Mouse (Mus musculus): Measurements from ENCODE around the gene Tnrc18.

The Tnrc18 gene

DNA sequence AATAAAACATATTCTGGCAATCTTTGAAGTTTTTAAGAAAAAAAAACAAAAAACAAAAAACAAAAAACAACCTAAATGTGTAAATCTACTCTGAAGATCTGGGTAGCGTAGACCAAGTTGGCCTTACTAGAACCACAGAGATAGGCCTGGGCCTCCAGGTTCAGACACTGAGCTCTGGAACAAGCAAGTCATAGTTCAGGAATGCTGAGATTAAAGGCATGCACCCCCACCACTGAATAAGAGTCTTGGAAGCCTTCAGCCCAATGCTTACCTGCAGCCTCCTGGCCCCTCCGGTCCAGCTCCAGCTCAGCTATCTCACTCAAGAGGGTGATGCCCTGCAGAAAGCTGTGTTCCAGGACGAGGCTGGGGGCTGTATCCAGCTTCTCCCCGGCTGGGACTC lies 46.4 kb downstream of the Tnrc18 start:
- DNase-seq: no peak

DNA sequence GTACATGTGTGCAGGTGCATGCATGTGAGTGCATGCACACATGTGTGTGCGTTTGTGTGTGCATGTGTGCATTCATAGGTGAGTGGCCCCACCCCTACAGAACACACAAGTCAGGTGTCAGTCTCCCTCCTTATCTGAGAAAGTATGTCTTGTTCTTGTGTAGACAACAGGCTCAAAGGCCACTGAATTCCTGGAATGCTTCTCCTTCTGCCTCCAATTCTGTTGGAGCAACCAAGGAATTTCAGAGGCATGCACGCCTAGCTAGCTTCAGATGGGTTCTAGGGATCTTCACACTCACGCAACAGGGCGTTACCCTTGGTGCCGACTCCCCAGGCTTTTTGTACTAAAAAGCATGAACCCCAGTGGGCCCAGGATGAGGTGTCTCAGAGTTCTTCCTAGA lies 47.8 kb downstream of the Tnrc18 start:
- no peak for DNase-seq

DNA sequence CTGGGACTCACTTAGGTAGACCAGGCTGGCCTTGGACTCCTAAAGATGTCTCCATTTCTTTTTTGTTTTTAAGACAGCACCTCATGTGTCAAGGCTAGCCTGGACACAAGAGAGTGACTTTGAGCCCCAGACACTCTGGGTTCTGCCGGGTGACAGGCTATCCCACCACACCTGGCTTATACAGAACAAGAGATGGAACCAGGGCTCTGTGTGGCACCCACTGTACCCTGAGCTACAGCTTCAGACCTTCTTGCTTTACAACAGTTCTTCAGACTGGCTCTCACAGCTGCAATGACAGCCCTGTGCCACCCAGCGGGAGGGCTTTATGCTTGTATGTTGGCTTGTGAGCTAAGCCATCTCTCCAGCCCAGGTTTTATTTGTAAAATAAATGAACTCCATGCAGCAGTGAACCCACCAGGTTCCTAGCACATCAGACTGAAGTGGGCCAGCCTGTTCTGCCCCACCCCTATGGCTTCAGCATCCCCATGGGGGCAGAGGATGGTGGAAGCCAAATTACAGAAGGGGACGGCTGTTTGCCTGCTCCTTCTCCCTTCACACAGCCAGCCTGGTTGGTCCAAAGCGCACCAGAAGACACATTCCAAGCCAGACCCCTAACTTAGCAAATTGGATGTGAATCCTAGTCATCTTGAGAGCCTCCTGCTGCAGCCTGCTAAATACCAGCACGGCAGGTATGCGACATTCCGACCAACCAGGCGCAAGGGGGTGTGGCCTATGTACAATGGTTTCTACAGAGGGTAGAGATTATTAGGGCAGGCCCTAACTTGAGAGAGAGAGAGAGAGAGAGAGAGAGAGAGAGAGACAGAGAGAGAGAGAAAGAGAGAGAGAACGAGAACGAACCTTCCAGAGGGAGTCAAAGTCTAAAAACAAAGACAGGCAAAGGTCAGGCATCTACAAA lies 48.9 kb downstream of the Tnrc18 start:
- no peak for DNase-seq

DNA sequence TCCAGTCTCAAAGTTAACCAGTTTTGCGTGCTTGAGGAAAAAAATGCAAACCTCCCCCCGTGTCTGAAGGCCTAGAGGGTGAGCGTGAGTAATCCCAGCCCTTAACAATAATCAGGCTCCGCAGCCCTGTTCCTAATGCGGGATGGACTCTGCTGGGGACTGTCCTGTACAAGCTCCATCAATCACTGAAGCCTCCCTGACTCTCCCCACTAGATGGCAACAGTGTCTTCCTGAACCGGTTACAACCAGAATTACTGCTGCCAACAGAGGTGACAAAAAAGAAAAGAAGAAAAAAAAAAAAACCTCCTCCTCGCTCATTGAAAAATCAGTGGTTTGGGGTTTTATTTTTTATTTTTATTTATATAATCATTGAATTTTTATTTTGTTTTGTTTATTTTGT lies 49.5 kb downstream of the Tnrc18 start:
- DNase-seq: peak; percentile 77

DNA sequence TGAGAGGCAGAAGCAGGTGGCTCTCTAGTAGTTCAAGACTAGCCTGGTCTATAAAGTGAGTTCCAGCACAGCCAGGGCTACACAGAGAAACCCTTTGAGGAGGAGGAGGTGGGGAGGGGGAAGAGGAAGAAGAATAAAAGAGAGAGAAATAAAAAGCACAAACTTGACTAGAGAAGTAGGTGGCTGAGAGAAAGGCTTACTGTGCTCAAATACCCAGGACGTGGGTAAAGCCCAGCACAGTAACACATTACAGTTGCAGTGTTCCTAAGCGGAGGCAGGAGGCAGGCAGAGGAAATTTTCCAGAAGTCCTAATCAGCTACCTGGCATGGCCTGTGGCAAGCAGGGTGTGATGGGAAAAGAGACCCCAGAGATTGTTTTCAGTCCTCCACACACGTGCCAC lies 50.8 kb downstream of the Tnrc18 start:
- no peak for DNase-seq

DNA sequence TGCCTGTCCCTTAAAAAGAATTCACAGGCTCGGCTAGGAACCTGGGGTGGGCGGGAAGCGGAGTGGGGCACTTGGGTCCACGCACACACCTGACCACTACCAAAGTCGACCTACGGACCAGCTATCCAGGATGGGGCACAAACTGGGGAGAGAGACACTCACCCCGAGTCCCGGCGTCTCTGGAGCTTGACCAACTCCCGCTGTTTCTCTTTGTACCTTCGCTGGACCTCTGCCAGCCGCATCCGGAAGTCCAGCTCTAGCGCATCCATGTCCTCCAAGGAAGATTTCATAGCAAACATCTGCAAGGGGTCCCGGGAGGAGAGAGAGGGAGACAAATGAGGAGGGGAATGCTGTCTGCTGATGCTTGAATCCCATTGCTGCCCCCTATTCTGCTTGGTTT lies 52.6 kb downstream of the Tnrc18 start:
- no peak for DNase-seq

DNA sequence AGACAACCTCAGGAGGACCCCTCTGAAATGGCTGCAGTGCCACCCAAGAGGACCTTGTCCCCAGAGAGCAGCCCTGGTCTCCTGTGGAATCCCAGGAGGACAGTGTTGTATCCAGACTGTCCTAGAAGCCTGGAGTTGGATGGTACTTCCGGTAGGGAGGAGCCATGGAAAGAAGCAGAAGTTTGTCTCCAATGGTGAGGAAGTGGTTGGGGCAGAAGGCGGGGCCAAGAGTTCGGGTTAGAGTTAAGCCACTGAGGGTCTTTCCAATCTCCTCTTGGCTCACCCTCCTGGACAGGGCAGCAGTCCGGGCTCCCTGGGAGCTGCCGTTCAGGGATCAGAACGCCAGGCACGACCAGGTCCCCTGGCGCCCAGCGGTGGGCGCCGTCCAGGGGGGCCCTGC lies 53.2 kb downstream of the Tnrc18 start:
- DNase-seq: no peak

DNA sequence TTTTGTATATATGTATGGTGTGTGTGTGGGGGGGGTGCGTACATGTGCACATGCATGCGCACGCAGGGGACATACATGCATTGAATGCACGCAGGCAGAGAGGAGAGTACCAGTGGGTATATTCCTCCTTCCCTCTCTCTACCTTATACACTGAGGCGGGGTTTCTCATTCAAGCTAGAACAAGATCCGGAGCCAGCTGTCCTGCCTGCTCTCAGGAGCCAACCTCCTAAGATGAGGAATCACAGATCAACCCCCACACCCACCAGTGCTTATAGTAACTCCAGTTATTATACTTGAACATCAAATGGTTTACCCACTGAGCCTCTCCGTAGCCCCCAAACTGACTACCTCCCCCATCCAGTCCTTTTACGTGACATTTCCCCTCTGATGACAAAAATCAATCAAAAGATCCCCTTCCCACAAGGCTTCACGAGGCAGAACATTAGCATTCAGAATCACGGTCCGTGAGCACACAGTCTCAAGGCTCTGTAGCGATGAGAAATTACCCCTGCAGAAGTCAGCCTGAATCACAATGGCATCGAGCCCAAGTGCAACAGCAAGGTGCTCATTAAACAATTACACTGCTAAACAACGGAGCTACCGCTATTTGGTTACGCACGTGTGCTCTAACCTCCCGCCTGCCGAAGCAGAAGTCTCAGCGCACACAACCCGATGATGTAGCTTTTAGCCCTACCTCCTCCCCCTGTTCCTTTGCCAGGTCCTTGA lies 55.2 kb downstream of the Tnrc18 start:
- no peak for DNase-seq

DNA sequence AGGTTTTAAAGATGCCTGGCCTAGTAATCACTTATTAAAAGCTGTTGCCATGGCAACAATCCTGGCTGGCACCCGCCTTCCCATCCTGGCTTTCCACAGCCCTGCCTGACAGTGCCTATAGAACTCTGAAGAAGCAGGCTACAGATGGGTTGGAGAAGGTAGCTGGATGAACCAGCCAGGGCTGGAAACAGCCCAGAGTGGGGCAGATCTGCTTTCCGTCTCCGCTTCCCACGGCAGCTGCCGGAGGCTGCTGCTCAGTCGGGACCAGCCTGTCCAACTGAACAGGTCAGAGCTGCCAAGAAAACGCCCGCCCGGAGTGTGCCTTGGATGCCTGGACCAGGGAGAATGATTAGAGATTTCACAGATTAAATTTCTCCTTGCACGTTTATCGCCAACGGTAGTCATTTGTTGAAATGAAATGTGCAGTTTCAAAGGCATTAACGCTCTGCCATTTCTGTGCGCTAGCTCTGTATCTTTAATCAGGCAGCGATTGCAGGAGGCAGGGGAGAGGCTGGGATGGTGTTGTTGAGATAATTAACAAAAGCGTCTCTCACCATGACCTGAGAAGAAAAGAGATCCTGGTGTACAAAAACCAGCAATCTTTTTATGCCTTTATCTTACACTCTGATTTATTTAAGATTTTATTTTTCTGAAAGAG lies 56.0 kb downstream of the Tnrc18 start:
- peak; percentile 69 for DNase-seq

DNA sequence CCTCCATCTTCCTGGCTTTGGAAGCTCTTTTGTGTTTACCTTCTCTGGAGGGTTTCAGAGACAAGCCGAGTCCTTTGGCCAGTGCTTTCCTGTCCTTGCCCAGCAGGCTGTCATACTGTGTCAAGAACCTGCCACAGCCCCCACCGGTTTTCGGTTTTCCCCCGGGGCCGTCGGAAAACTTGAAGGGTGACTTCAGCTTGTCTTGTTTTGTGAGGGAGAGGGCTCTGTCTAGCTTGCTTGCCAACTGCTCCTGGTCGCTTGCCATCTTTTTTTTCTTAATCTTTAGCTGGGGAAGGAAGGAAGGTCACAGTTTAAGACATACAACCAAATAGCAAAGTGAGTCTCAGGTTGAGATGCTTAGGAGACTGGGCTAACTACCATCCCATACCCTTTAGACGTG lies 57.7 kb downstream of the Tnrc18 start:
- no peak for DNase-seq

DNA sequence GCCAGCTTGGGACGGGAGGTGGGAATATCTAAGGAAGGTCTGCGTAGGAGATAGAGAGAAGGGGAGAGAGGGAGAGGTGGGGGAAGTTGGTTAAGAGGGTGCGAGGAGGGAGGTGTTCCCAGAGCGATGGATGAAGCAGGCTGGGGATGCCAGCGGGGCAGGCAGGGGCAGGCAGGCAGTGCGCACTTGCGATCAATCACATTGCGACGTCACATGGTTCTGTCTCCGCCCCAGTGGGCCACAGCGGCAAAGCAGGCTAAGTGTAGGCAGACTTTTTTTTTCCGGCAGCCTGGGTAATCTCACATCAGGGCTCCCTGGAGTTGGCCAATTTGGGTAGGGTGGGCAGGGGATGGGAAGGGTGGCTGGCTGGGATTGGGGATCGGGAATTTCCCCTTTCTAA lies 65.2 kb downstream of the Tnrc18 start:
- DNase-seq: no peak

DNA sequence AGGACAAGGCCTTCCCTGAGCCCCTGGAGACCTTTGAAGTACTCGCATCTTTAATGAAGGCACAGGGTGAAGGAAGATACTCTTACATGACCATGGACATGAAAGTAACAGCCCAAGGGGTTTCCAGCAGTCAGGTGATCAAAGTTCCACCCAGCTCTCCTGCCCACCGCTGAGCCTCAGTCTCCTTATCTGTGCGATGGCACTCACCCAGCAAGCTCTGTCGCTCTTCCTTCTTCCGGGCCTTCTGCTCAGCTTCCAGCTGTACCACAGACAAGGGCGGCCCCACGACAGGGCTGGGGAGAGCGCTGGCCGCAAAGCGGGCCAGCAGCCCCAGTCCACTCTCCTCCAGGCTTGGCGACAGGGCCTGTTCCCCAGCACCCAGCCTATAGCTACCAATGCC lies 67.3 kb downstream of the Tnrc18 start:
- no peak for DNase-seq

DNA sequence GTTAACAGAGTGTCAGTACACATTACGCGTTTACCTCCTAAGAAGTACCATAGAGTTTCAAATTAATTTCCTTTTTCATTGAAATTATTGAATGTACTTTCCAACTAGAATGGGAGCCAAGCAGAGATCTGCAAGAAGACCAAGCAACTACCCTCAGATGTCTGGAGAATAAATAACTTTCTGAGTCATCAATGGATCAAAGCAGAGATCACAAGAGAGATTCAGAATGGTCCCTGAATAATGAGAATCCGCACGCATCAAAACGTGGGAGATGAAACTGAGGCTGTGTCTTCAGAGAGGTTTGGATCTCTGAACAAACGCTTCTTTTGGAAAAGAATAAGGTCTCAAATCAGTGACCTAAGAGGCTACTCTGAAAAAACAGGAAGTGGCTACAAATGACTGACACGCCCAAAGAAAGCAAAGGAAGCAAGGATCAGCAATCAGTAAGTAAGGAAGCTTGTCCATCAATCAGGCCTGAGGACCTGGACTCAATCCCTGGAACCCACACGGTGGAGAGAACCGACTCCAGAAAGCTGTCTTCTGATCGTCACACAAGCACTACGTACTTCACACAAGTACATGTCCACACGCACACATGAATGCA lies 70.3 kb downstream of the Tnrc18 start:
- DNase-seq: no peak

DNA sequence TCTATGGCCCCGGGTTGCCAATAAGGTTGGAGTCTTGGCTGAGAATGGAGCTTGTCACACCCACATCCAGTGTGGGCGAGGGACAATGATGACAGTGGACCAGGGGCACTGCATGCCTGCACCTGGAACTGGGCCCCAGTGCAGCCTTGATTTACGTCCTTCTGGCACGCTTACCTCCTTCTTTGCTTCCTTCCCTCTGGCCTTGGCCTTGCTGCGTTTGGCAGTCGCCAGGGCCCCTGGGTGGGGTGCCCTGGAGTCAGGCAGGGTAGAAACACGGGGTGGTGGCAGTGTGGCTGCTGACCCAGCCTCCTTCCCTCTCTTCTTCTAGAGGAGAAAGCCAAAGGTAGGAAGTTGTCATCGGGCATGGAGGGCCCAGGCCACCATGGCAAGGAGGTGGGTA lies 77.5 kb downstream of the Tnrc18 start:
- no peak for DNase-seq

DNA sequence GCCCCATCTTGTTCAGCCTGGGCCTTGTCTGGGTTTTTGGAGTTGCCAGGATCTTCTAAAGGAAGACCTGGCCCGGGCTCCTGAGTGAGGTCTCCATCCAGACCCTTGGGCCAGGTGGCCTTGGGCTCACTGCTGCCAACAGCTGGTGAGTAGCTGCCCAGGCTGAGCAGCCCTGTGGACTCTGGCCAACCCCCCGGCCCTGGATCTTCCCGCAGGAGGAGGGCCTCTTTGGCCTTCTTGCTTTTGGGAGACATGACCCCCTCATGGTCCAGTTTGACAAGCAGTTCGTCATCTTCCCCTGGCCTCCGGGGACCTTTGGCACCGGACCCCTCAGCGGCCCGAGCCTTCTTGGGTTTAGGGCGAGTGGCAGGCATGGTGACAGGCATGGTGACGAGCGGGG lies 85.5 kb downstream of the Tnrc18 start:
- DNase-seq: no peak

DNA sequence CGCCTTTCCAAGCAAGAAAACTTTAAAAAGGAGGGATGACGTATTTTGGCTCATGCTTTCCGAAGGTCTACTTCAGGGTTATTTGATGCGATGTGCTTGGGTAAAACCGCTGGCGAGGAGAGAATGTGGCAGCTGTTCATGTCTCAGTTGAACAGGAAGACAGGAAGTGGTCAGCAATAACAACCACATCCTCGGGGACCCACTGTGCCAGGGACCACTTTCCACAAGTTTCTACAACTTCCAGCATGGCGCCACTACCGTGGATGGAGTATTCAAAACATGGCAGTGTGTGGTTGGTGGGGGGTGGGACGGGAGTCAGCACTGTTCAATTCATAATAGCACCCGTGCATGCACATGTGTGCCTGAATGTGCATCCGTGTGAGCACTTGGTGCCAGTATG lies 87.2 kb downstream of the Tnrc18 start:
- DNase-seq: no peak

DNA sequence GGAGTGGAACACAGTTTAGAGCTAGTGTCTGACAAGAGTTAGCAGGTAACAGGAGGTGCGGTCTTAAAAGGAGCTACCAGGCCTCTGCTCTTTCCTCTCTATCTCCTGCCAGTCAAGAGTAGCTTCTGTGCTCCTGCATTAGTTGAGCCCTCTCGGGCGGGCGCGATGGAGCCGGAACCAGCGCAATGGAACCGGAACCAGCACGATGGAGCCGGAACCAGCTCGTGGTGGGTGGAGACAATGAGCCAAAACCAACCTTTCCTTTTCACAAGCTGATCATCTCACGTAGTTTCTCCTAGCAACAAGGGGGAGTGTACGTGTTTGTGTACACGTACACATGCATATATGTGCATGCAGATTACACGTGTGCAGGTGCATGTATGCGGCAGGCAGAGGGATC lies 89.2 kb downstream of the Tnrc18 start:
- no peak for DNase-seq

DNA sequence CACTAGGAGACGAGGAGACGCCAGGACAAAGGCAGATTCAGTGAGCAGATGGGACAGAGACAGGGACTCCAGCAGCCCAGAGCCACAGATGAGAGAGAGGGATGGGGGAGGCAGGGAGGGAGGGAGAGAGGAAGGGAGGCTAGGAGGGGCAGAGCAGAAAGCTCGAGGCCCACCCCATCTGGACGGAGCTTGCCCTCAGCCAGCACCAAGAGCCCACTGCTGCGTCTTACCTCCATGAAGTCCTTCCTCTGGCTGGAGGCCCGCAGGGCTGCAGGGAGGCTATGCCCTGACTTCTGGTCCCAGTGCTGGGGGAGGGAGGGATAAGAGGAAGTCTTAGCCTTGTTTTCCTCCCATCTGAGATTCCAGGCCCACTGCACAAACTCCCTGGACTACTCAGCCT lies 90.7 kb downstream of the Tnrc18 start:
- no peak for DNase-seq

DNA sequence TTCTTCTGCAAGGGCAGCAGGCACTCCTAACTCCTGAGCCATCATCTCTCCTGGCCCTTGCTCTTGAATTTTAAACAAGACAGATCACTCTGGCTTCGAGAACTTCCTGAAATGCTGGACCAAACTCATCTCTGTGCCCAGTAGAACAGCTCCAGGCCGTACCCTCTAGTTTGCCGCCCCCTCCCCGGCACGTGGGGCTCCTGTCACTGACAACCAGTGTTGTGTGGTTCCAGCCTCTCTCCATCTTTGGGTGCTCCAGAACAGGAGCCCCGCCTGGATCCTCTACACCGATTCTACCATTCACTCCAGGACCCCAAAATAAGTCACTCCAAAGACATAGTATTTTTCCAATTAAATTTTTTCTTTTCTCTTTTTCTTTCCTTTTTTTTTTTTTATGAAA lies 93.2 kb downstream of the Tnrc18 start:
- DNase-seq: no peak

DNA sequence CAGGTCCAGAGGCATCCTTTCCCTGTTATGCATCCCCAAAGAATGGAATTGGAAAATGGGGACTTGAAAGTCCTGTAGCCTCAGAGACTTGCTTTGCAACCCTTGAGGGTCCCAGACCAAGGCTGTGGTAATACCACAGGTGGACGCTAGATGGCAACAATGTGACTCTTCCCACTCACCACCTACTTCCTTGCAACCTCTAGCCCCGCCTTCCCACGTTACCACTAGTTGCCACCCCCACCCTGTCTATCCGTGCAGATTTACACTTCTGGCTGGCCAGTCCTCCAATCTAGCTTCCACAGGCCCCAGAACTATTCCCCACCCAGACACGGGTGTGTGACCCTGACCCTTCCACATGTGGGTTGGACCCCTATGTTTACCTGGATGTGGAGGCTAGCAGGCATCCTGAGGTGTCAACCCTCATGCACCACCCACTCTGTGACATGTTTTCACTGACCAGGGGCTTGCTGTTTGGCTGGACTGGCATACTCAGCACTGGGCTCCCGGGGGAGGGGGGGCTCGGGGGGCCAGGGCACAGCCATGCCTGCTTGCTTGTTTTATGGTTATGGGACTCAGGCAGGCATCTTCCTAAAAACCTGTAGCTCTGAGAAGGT lies 93.8 kb downstream of the Tnrc18 start:
- DNase-seq: peak; percentile 62

DNA sequence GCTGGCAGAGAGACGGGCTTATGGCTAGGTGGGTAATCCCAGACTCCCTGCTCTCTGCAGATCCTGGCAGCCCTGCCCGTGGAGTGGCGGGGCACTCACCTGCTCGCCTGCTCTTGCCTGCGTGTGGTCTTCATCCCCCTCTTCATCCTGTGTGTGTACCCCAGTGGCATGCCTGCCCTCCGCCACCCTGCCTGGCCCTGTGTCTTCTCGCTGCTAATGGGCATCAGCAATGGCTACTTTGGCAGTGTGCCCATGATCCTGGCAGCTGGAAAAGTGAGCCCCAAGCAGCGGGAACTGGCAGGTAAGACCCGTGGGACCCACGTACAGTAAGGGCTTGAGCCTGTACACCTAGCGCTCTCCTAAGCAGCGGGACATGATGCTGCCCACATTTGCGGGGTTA lies 97.6 kb downstream of the Tnrc18 start:
- no peak for DNase-seq

DNA sequence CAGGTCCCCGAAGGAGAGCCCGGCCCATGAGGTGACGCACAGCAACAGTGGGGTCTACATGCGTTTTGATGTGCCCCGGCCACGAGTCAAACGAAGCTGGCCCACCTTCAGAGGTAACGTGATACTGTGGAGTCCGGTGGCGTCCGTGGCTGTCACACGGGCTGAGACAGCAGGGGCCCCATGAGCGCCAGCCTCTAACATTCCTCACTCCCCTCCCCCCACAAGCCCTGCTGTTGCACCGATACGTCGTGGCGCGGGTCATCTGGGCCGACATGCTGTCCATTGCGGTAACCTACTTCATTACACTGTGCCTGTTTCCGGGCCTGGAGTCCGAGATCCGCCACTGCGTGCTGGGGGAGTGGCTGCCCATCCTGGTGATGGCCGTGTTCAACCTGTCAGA lies 99.0 kb downstream of the Tnrc18 start:
- no peak for DNase-seq

DNA sequence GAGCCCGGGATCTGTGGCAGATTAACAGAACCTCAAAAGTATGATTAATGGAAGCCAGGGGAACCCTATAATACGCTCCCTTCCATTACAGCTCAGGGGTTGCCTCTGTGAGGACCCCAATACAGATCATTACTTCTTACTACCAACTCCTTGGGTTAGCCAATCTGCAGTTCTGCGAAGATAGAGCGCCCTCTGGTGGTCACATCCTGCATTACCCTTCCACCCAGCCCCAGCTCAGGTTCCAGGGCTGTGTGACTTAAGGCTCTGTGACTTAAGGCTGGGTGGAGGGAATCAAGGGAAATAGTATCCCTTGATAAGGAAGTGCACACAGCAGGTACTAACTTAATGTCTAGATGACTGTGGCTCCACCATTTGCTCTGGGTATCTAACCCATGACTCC lies 99.4 kb downstream of the Tnrc18 start:
- peak; percentile 79 for DNase-seq
